Mouse (Mus musculus) MEL (cell line): ENCODE results near the gene Olfr1249. TPM values are rescaled to one million over a fixed set of nuclear protein-coding genes. Genes with fewer than 3 reads are reported as not detected.

ENCODE experiments used
- DNase-seq: peaks from one replicate; pipeline ENCODE4 v3.0.0; 2011; ENCODE audit warnings: low read depth, low spot score
- H3K27ac ChIP-seq: 2 replicates; pipeline ENCODE4 v1.5.1; 2012; ENCODE audit warnings: low read depth, mild to moderate bottlenecking, control low read depth, low read length, moderate library complexity; ENCODE audit not compliant: control insufficient read depth
- H3K27me3 ChIP-seq, 2 experiments: fragments of 150-350 bp in 1 of 2; sonication (generic) in 1 of 2; 2 replicates each; pipeline ENCODE4 v1.6.1; 2012; ENCODE audit warnings: low read length in 2 of 2, mild to moderate bottlenecking in 2 of 2, improper control_type of control experiment in 1 of 2, moderate library complexity in 1 of 2; ENCODE audit not compliant: insufficient read depth in 2 of 2, control insufficient read depth in 1 of 2
- H3K36me3 ChIP-seq, 2 experiments: 2 replicates each; pipeline ENCODE4 v1.6.1; 2012 to 2014; ENCODE audit warnings: low read length in 2 of 2, improper control_type of control experiment in 1 of 2, inconsistent platforms in 1 of 2, mild to moderate bottlenecking in 1 of 2; ENCODE audit not compliant: insufficient read depth in 2 of 2, control insufficient read depth in 1 of 2
- H3K4me1 ChIP-seq, 2 experiments: fragments of 150-350 bp in 1 of 2; sonication (generic) in 1 of 2; 2 replicates each; pipeline ENCODE4 v1.6.1; 2012; ENCODE audit warnings: low read length in 2 of 2, improper control_type of control experiment in 1 of 2, mild to moderate bottlenecking in 1 of 2; ENCODE audit not compliant: insufficient read depth in 2 of 2, control insufficient read depth in 1 of 2
- H3K4me3 ChIP-seq, 2 experiments: fragments of 150-350 bp in 1 of 2; sonication (generic) in 1 of 2; 2 replicates each; pipeline ENCODE4 v1.5.1; 2012; ENCODE audit warnings: low read depth in 2 of 2, low read length in 2 of 2, mild to moderate bottlenecking in 2 of 2, moderate library complexity in 2 of 2, control low read depth in 1 of 2, improper control_type of control experiment in 1 of 2; ENCODE audit not compliant: control insufficient read depth in 1 of 2, insufficient read depth in 1 of 2
- H3K79me2 ChIP-seq: 2 replicates; pipeline ENCODE4 v1.6.1; 2012; ENCODE audit warnings: mild to moderate bottlenecking, low read length, moderate library complexity; ENCODE audit not compliant: control insufficient read depth, poor library complexity, insufficient read depth
- H3K9ac ChIP-seq: 2 replicates; pipeline ENCODE4 v1.6.1; 2012; ENCODE audit warnings: low read depth, mild to moderate bottlenecking, control low read depth, low read length, moderate library complexity; ENCODE audit not compliant: control insufficient read depth, poor library complexity, severe bottlenecking
- H3K9me3 ChIP-seq: fragments of 150-350 bp; sonication (generic); replicated peaks from 2 replicates; pipeline ENCODE4 v1.6.1; 2012; ENCODE audit warnings: mild to moderate bottlenecking, low read length, improper control_type of control experiment, moderate library complexity; ENCODE audit not compliant: insufficient read depth
- CHD1 ChIP-seq: IDR thresholded peaks from 2 replicates; pipeline ENCODE4 v1.6.1; 2012; ENCODE audit warnings: low read depth, mild to moderate bottlenecking, inconsistent platforms, low read length, improper control_type of control experiment
- CHD2 ChIP-seq: IDR thresholded peaks from 2 replicates; pipeline ENCODE4 v1.6.1; 2011; ENCODE audit warnings: low read length, improper control_type of control experiment
- GATA1 ChIP-seq: IDR thresholded peaks from 2 replicates; pipeline ENCODE4 v1.6.1; 2011; ENCODE audit warnings: low read depth, low read length, improper control_type of control experiment
- NELFE ChIP-seq: IDR thresholded peaks from 2 replicates; pipeline ENCODE4 v1.6.1; 2011; ENCODE audit warnings: low read depth, low read length, improper control_type of control experiment
- NRF1 ChIP-seq: IDR thresholded peaks from 2 replicates; pipeline ENCODE4 v1.6.1; 2014; ENCODE audit warnings: low read depth, mild to moderate bottlenecking, inconsistent platforms, low read length, improper control_type of control experiment, moderate library complexity; ENCODE audit not compliant: poor library complexity, insufficient read depth, severe bottlenecking
- POLR2AphosphoS2 ChIP-seq: IDR thresholded peaks from 2 replicates; pipeline ENCODE4 v1.6.1; 2011; ENCODE audit warnings: low read length, improper control_type of control experiment
- RCOR1 ChIP-seq: IDR thresholded peaks from 2 replicates; pipeline ENCODE4 v1.6.1; 2012; ENCODE audit warnings: low read depth, mild to moderate bottlenecking, inconsistent platforms, low read length, improper control_type of control experiment
- SMC3 ChIP-seq: IDR thresholded peaks from 2 replicates; pipeline ENCODE4 v1.6.1; 2011; ENCODE audit warnings: low read depth, low read length, improper control_type of control experiment
- TAL1 ChIP-seq: IDR thresholded peaks from 2 replicates; pipeline ENCODE4 v1.6.1; 2012; ENCODE audit warnings: mild to moderate bottlenecking, inconsistent platforms, low read length, moderate library complexity, mixed read lengths
- ZC3H11A ChIP-seq: IDR thresholded peaks from 2 replicates; pipeline ENCODE4 v1.6.1; 2012; ENCODE audit warnings: low read depth, mild to moderate bottlenecking, inconsistent platforms, low read length, improper control_type of control experiment
- ZKSCAN1 ChIP-seq: IDR thresholded peaks from 2 replicates; pipeline ENCODE4 v1.6.1; 2012; ENCODE audit warnings: low read depth, mild to moderate bottlenecking, inconsistent platforms, low read length, improper control_type of control experiment, moderate library complexity
- ZNF384 ChIP-seq: IDR thresholded peaks from 2 replicates; pipeline ENCODE4 v1.6.1; 2012; ENCODE audit warnings: low read depth, mild to moderate bottlenecking, inconsistent platforms, low read length, improper control_type of control experiment
- polyA plus RNA-seq, 2 experiments: library from polyadenylated mRNA; stranded (reverse) in 1 of 2; unstranded in 1 of 2; fragments of >175 nt in 1 of 2; fragments of >200 nt in 1 of 2; gene quantifications; 2 replicates each; pipeline versions ENCODE4 v1.2.1 to v1.2.4; 2012; ENCODE audit warnings: low replicate concordance in 2 of 2, low read depth in 1 of 2; ENCODE audit not compliant: insufficient read length in 2 of 2, insufficient read depth in 1 of 2, missing spikeins in 1 of 2
- total RNA-seq: library from RNA; depleted of rRNA; stranded (reverse); fragments of 300-350 nt; gene quantifications from 2 replicates; pipeline ENCODE4 v1.2.3, GENCODE M21; 2012; rRNA removed

Gene Olfr1249
- total and polyA plus RNA-seq, 3 experiments = not detected

GRCm38 (mm10) chr2:89593057-89593456 lies 41.7 kb downstream of the Olfr1249 start, which contains the start of gene Olfr1246:
TSS of gene Olfr1246 (minus strand) at chr2:89593157.
- H3K27ac ChIP-seq = no peak within 1 kb of the TSS
- H3K79me2 ChIP-seq = no peaks in the 10 kb centered on the region
- no peaks in the 10 kb centered on the region for H3K4me1 ChIP-seq
- no peak within 1 kb of the TSS for H3K4me3 ChIP-seq
- H3K9me3 ChIP-seq = no peaks in the 10 kb centered on the region
- TF ChIP-seq NRF1 (no peak), RCOR1 (no peak), POLR2AphosphoS2 (no peak), ZNF384 (no peak), CHD2 (no peak), GATA1 (no peak), ZC3H11A (no peak), ZKSCAN1 (no peak), NELFE (no peak), SMC3 (no peak), CHD1 (no peak), TAL1 (no peak)
- H3K27me3 ChIP-seq = no peaks in the 10 kb centered on the region
- no peaks in the 10 kb centered on the region for H3K36me3 ChIP-seq
- no peak for DNase-seq
- H3K9ac ChIP-seq = no peak within 1 kb of the TSS

Other genes starting within 250 kb of the Olfr1249 start
- gene Olfr1238, start 225.3 kb downstream of the Olfr1249 start, total RNA-seq = not detected in 2 replicates
- gene Olfr1238, start 225.3 kb downstream of the Olfr1249 start, polyA plus RNA-seq = under 1 TPM in 1 of 2 experiments, not detected in 1; 0.01 TPM
- not detected in 2 replicates for gene Olfr1239, start 214.6 kb downstream of the Olfr1249 start, total RNA-seq
- gene Olfr1239, start 214.6 kb downstream of the Olfr1249 start, polyA plus RNA-seq = not detected
- gene Olfr1240, start 192.0 kb downstream of the Olfr1249 start, total RNA-seq = not detected in 2 replicates
- gene Olfr1240, start 192.0 kb downstream of the Olfr1249 start, polyA plus RNA-seq = not detected
- gene Olfr1241, start 147.9 kb downstream of the Olfr1249 start, total RNA-seq = not detected in 2 replicates
- gene Olfr1241, start 147.9 kb downstream of the Olfr1249 start, polyA plus RNA-seq = not detected
- gene Olfr1242, start 136.6 kb downstream of the Olfr1249 start, total RNA-seq = not detected in 2 replicates
- not detected for gene Olfr1242, start 136.6 kb downstream of the Olfr1249 start, polyA plus RNA-seq
- gene Olfr1243, start 103.5 kb downstream of the Olfr1249 start, total RNA-seq = not detected in 2 replicates
- gene Olfr1243, start 103.5 kb downstream of the Olfr1249 start, polyA plus RNA-seq = not detected
- gene Olfr1245, start 56.5 kb downstream of the Olfr1249 start, total RNA-seq = not detected in 2 replicates
- gene Olfr1245, start 56.5 kb downstream of the Olfr1249 start, polyA plus RNA-seq = not detected
- gene Olfr1246, start 41.8 kb downstream of the Olfr1249 start, total RNA-seq = not detected in 2 replicates
- not detected for gene Olfr1246, start 41.8 kb downstream of the Olfr1249 start, polyA plus RNA-seq
- not detected in 2 replicates for gene Olfr1247, start 20.9 kb downstream of the Olfr1249 start, total RNA-seq
- not detected for gene Olfr1247, start 20.9 kb downstream of the Olfr1249 start, polyA plus RNA-seq
- not detected in 2 replicates for gene Olfr1248, start 16.7 kb downstream of the Olfr1249 start, total RNA-seq
- gene Olfr1248, start 16.7 kb downstream of the Olfr1249 start, polyA plus RNA-seq = not detected
- gene Olfr1250, start 26.5 kb upstream of the Olfr1249 start, total RNA-seq = not detected in 2 replicates
- not detected for gene Olfr1250, start 26.5 kb upstream of the Olfr1249 start, polyA plus RNA-seq
- gene Olfr1251, start 37.0 kb upstream of the Olfr1249 start, total RNA-seq = not detected in 2 replicates
- gene Olfr1251, start 37.0 kb upstream of the Olfr1249 start, polyA plus RNA-seq = not detected
- not detected in 2 replicates for gene Olfr1252, start 90.0 kb upstream of the Olfr1249 start, total RNA-seq
- not detected for gene Olfr1252, start 90.0 kb upstream of the Olfr1249 start, polyA plus RNA-seq
- not detected in 2 replicates for gene Olfr1253, start 122.1 kb upstream of the Olfr1249 start, total RNA-seq
- gene Olfr1253, start 122.1 kb upstream of the Olfr1249 start, polyA plus RNA-seq = not detected
- gene Olfr1254, start 158.6 kb upstream of the Olfr1249 start, total RNA-seq = not detected in 2 replicates
- gene Olfr1254, start 158.6 kb upstream of the Olfr1249 start, polyA plus RNA-seq = not detected
- not detected in 2 replicates for gene Olfr1255, start 177.1 kb upstream of the Olfr1249 start, total RNA-seq
- gene Olfr1255, start 177.1 kb upstream of the Olfr1249 start, polyA plus RNA-seq = not detected
- not detected in 2 replicates for gene Olfr1256, start 206.6 kb upstream of the Olfr1249 start, total RNA-seq
- not detected for gene Olfr1256, start 206.6 kb upstream of the Olfr1249 start, polyA plus RNA-seq
- gene Olfr48, start 213.2 kb upstream of the Olfr1249 start, total RNA-seq = not detected in 2 replicates
- not detected for gene Olfr48, start 213.2 kb upstream of the Olfr1249 start, polyA plus RNA-seq
- not detected in 2 replicates for gene Olfr1257, start 243.5 kb upstream of the Olfr1249 start, total RNA-seq
- not detected for gene Olfr1257, start 243.5 kb upstream of the Olfr1249 start, polyA plus RNA-seq